Mouse (Mus musculus) liver, embryonic 18 days (tissue): ENCODE results near the gene Cd163l1. TPM values are rescaled to one million over a fixed set of nuclear protein-coding genes. Genes with fewer than 3 reads are reported as not detected.

Experiments used
- polyA plus RNA-seq: library from polyadenylated mRNA; depleted of rRNA; stranded (reverse); fragments of >200 nt; gene quantifications from 2 replicates; pipeline ENCODE4 v1.2.3, GENCODE M21; 2012; rRNA removed

The Cd163l1 gene
- 0.05 and 0.06 TPM in 2 replicates for polyA plus RNA-seq

DNA sequence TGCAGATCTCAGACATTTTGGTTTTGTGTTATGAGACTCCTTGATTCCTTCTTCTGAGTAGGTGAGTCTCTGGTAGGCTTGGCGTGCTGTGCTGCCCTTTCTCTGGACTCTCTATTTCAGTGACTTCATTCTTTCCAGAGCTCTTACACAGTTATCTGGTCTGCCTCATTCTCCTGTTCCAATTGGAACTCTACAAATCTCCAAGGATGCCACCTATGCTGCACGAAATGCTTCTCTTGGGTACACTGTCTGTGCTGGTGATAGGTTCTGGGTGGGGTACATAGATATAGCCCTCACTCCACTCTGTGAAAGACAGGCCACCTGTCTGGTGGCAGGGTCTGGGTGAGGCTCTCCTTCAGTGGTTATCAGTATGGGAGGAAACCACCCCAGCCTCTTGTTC lies at the start of gene Cd163l1:
Gene Cd163l1, plus strand, starts transcription at position 301 of the 400 bp plus-strand sequence.

DNA sequence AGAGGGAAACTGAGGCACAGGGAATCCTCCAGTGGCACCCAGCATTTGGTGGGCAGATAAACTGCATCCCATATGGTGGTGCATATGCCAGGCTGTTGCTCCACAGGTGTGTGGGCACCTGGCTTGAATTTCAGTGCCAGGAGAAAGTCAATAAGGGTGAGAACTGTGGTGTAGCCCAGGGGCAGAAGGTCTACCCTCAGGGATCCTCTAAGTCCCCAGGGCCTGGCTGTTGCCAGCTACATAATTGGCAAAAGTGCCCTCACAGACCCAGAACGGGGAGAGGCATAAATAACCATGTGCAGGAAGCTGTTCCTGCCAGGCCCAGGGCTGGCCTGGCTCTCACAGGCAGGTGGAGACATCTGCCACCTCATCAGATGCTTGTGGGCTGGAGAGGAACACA lies 45.1 kb upstream of the Cd163l1 start, which contains the start of gene Olfr523:
Gene Olfr523, plus strand, starts transcription at position 282 of the 400 bp plus-strand sequence.

DNA sequence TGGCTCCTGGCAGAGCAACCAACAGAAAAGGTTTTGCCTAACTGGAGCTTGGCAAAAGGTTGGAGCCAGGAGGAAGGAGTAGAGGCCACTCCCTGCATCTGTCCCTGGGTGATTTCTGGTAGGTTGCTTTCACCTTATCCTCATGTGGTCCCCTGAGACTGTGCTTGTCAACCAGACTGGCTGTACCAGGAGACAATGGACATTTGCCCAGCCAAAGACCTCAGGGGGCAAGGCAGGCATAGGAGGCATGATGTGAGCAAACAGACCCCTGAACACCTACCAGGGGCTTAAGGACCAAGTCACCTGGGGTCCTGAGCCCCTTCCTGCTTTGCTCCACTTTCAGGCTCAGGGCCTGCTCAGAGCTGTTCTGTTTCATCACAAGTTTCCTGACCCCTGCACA lies 12.2 kb upstream of the Cd163l1 start, which contains the start of gene Olfr524:
Gene Olfr524, minus strand, starts transcription at position 101 of the 400 bp plus-strand sequence.

GRCm38 (mm10) chr7:140247216-140247615 lies 29.1 kb downstream of the Cd163l1 start, which contains the start of gene 5830411N06Rik:
Gene 5830411N06Rik, plus strand, starts transcription at chr7:140247284.

Other genes starting within 250 kb of the Cd163l1 start
- gene 6430531B16Rik, start 239.5 kb upstream of the Cd163l1 start, polyA plus RNA-seq = 0.02 and 0.03 TPM in 2 replicates
- 4.0 and 5.6 TPM in 2 replicates for gene Adam8, start 225.7 kb upstream of the Cd163l1 start, polyA plus RNA-seq
- gene Zfp511, start 181.9 kb upstream of the Cd163l1 start, polyA plus RNA-seq = 23.0 and 29.2 TPM in 2 replicates
- gene Tubgcp2, start 181.6 kb upstream of the Cd163l1 start, polyA plus RNA-seq = 12.7 and 13.4 TPM in 2 replicates
- not detected in 2 replicates for gene Msx3, start 169.2 kb upstream of the Cd163l1 start, polyA plus RNA-seq
- 0.10 and 0.16 TPM in 2 replicates for gene Caly, start 135.7 kb upstream of the Cd163l1 start, polyA plus RNA-seq
- gene Prap1, start 124.9 kb upstream of the Cd163l1 start, polyA plus RNA-seq = 0.13 and 2.6 TPM in 2 replicates
- 41.2 and 46.1 TPM in 2 replicates for gene Fuom, start 115.8 kb upstream of the Cd163l1 start, polyA plus RNA-seq
- 23.8 and 27.8 TPM in 2 replicates for gene Paox, start 102.5 kb upstream of the Cd163l1 start, polyA plus RNA-seq
- gene Echs1, start 101.8 kb upstream of the Cd163l1 start, polyA plus RNA-seq = 112 and 123 TPM in 2 replicates
- 15.7 and 16.2 TPM in 2 replicates for gene Mtg1, start 80.7 kb upstream of the Cd163l1 start, polyA plus RNA-seq
- gene Sprn, start 63.4 kb upstream of the Cd163l1 start, polyA plus RNA-seq = 0.01 and 0.04 TPM in 2 replicates
- not detected in 2 replicates for gene Olfr522, start 53.5 kb upstream of the Cd163l1 start, polyA plus RNA-seq
- gene Olfr523, start 45.0 kb upstream of the Cd163l1 start, polyA plus RNA-seq = not detected in 2 replicates
- not detected in 2 replicates for gene Olfr524, start 12.3 kb upstream of the Cd163l1 start, polyA plus RNA-seq
- 0.01 TPM in 1 of 2 replicates, not detected in the other for gene 5830411N06Rik, start 29.0 kb downstream of the Cd163l1 start, polyA plus RNA-seq
- gene Olfr525, start 102.6 kb downstream of the Cd163l1 start, polyA plus RNA-seq = not detected in 2 replicates
- gene Olfr527, start 115.8 kb downstream of the Cd163l1 start, polyA plus RNA-seq = not detected in 2 replicates
- not detected in 2 replicates for gene Olfr60, start 143.4 kb downstream of the Cd163l1 start, polyA plus RNA-seq
- gene Olfr530, start 158.1 kb downstream of the Cd163l1 start, polyA plus RNA-seq = not detected in 2 replicates
- not detected in 2 replicates for gene Olfr531, start 184.7 kb downstream of the Cd163l1 start, polyA plus RNA-seq
- not detected in 2 replicates for gene Olfr532, start 203.4 kb downstream of the Cd163l1 start, polyA plus RNA-seq
- not detected in 2 replicates for gene Olfr533, start 245.1 kb downstream of the Cd163l1 start, polyA plus RNA-seq